Mouse (Mus musculus) MEL (cell line): Measurements from ENCODE around the gene Zbtb43. TPM values are rescaled to one million over a fixed set of nuclear protein-coding genes. Genes with fewer than 3 reads are reported as not detected.

Experiments
- DNase-seq: peaks from one replicate; pipeline ENCODE4 v3.0.0; 2011; ENCODE audit warnings: low read depth, low spot score
- H3K27ac ChIP-seq: 2 replicates; pipeline ENCODE4 v1.5.1; 2012; ENCODE audit warnings: low read depth, mild to moderate bottlenecking, control low read depth, low read length, moderate library complexity; ENCODE audit not compliant: control insufficient read depth
- H3K27me3 ChIP-seq, 2 experiments: fragments of 150-350 bp in 1 of 2; sonication (generic) in 1 of 2; 2 replicates each; pipeline ENCODE4 v1.6.1; 2012; ENCODE audit warnings: low read length in 2 of 2, mild to moderate bottlenecking in 2 of 2, improper control_type of control experiment in 1 of 2, moderate library complexity in 1 of 2; ENCODE audit not compliant: insufficient read depth in 2 of 2, control insufficient read depth in 1 of 2
- H3K36me3 ChIP-seq, 2 experiments: 2 replicates each; pipeline ENCODE4 v1.6.1; 2012 to 2014; ENCODE audit warnings: low read length in 2 of 2, improper control_type of control experiment in 1 of 2, inconsistent platforms in 1 of 2, mild to moderate bottlenecking in 1 of 2; ENCODE audit not compliant: insufficient read depth in 2 of 2, control insufficient read depth in 1 of 2
- H3K4me1 ChIP-seq, 2 experiments: fragments of 150-350 bp in 1 of 2; sonication (generic) in 1 of 2; 2 replicates each; pipeline ENCODE4 v1.6.1; 2012; ENCODE audit warnings: low read length in 2 of 2, improper control_type of control experiment in 1 of 2, mild to moderate bottlenecking in 1 of 2; ENCODE audit not compliant: insufficient read depth in 2 of 2, control insufficient read depth in 1 of 2
- H3K4me3 ChIP-seq, 2 experiments: fragments of 150-350 bp in 1 of 2; sonication (generic) in 1 of 2; 2 replicates each; pipeline ENCODE4 v1.5.1; 2012; ENCODE audit warnings: low read depth in 2 of 2, low read length in 2 of 2, mild to moderate bottlenecking in 2 of 2, moderate library complexity in 2 of 2, control low read depth in 1 of 2, improper control_type of control experiment in 1 of 2; ENCODE audit not compliant: control insufficient read depth in 1 of 2, insufficient read depth in 1 of 2
- H3K79me2 ChIP-seq: 2 replicates; pipeline ENCODE4 v1.6.1; 2012; ENCODE audit warnings: mild to moderate bottlenecking, low read length, moderate library complexity; ENCODE audit not compliant: control insufficient read depth, poor library complexity, insufficient read depth
- H3K9ac ChIP-seq: 2 replicates; pipeline ENCODE4 v1.6.1; 2012; ENCODE audit warnings: low read depth, mild to moderate bottlenecking, control low read depth, low read length, moderate library complexity; ENCODE audit not compliant: control insufficient read depth, poor library complexity, severe bottlenecking
- H3K9me3 ChIP-seq: fragments of 150-350 bp; sonication (generic); replicated peaks from 2 replicates; pipeline ENCODE4 v1.6.1; 2012; ENCODE audit warnings: mild to moderate bottlenecking, low read length, improper control_type of control experiment, moderate library complexity; ENCODE audit not compliant: insufficient read depth
- BHLHE40 ChIP-seq: IDR thresholded peaks from 2 replicates; pipeline ENCODE4 v1.6.1; 2012; ENCODE audit warnings: low read depth, mild to moderate bottlenecking, inconsistent platforms, low read length, improper control_type of control experiment, borderline replicate concordance
- CTCF ChIP-seq, 3 experiments: IDR thresholded peaks in 2 of 3; conservative IDR thresholded peaks in 1 of 3; 2 replicates each; pipeline ENCODE4 v1.5.1; 2011 to 2012; ENCODE audit warnings: low read length in 3 of 3, low read depth in 2 of 3, mild to moderate bottlenecking in 2 of 3, improper control_type of control experiment in 1 of 3, inconsistent platforms in 1 of 3, mixed read lengths in 1 of 3, moderate library complexity in 1 of 3; ENCODE audit not compliant: control insufficient read depth in 1 of 3, insufficient read depth in 1 of 3, poor library complexity in 1 of 3, severe bottlenecking in 1 of 3
- ELF1 ChIP-seq: IDR thresholded peaks from 2 replicates; pipeline ENCODE4 v1.6.1; 2014; ENCODE audit warnings: low read depth, mild to moderate bottlenecking, inconsistent platforms, low read length, improper control_type of control experiment, moderate library complexity
- MEF2A ChIP-seq: IDR thresholded peaks from 2 replicates; pipeline ENCODE4 v1.6.1; 2014; ENCODE audit warnings: low read depth, mild to moderate bottlenecking, inconsistent platforms, low read length, improper control_type of control experiment; ENCODE audit not compliant: poor library complexity, insufficient replicate concordance, severe bottlenecking; ENCODE audit errors: extremely low read depth
- POLR2AphosphoS5 ChIP-seq: IDR thresholded peaks from 2 replicates; pipeline ENCODE4 v1.6.1; 2012; ENCODE audit warnings: low read depth, borderline replicate concordance, mild to moderate bottlenecking, inconsistent platforms, low read length, moderate library complexity, mixed read lengths
- RAD21 ChIP-seq: IDR thresholded peaks from 2 replicates; pipeline ENCODE4 v1.6.1; 2011; ENCODE audit warnings: mild to moderate bottlenecking, low read depth, low read length, improper control_type of control experiment
- SIN3A ChIP-seq: IDR thresholded peaks from 2 replicates; pipeline ENCODE4 v1.6.1; 2012; ENCODE audit warnings: low read length, improper control_type of control experiment, inconsistent platforms
- SMC3 ChIP-seq: IDR thresholded peaks from 2 replicates; pipeline ENCODE4 v1.6.1; 2011; ENCODE audit warnings: low read depth, low read length, improper control_type of control experiment
- TAL1 ChIP-seq: IDR thresholded peaks from 2 replicates; pipeline ENCODE4 v1.6.1; 2012; ENCODE audit warnings: mild to moderate bottlenecking, inconsistent platforms, low read length, moderate library complexity, mixed read lengths
- TBP ChIP-seq: IDR thresholded peaks from 2 replicates; pipeline ENCODE4 v1.8.0; 2011; ENCODE audit warnings: low read depth, low read length, improper control_type of control experiment
- ZC3H11A ChIP-seq: IDR thresholded peaks from 2 replicates; pipeline ENCODE4 v1.6.1; 2012; ENCODE audit warnings: low read depth, mild to moderate bottlenecking, inconsistent platforms, low read length, improper control_type of control experiment
- ZKSCAN1 ChIP-seq: IDR thresholded peaks from 2 replicates; pipeline ENCODE4 v1.6.1; 2012; ENCODE audit warnings: low read depth, mild to moderate bottlenecking, inconsistent platforms, low read length, improper control_type of control experiment, moderate library complexity
- ZNF384 ChIP-seq: IDR thresholded peaks from 2 replicates; pipeline ENCODE4 v1.6.1; 2012; ENCODE audit warnings: low read depth, mild to moderate bottlenecking, inconsistent platforms, low read length, improper control_type of control experiment
- polyA plus RNA-seq, 2 experiments: library from polyadenylated mRNA; stranded (reverse) in 1 of 2; unstranded in 1 of 2; fragments of >175 nt in 1 of 2; fragments of >200 nt in 1 of 2; gene quantifications; 2 replicates each; pipeline versions ENCODE4 v1.2.1 to v1.2.4; 2012; ENCODE audit warnings: low replicate concordance in 2 of 2, low read depth in 1 of 2; ENCODE audit not compliant: insufficient read length in 2 of 2, insufficient read depth in 1 of 2, missing spikeins in 1 of 2
- total RNA-seq: library from RNA; depleted of rRNA; stranded (reverse); fragments of 300-350 nt; gene quantifications from 2 replicates; pipeline ENCODE4 v1.2.3, GENCODE M21; 2012

The Zbtb43 gene
- total and polyA plus RNA-seq, 3 experiments, result 15.5 to 17.7 TPM; not detected in 1

- H3K9ac ChIP-seq, result peak overlapping the region; percentile 47; the same call in 1 of the 2 replicates
- no peak for TF ChIP-seq TAL1
- peak; percentile 62 for TF ChIP-seq RAD21
- peak; percentile 34; the same call in 1 of the 2 replicates for TF ChIP-seq ZC3H11A
- TF ChIP-seq MEF2A, result no peak
- peak; percentile 57 for TF ChIP-seq SMC3
- TF ChIP-seq POLR2AphosphoS5, result no peak
- peak; percentile 36; the same call in 1 of the 2 replicates for TF ChIP-seq SIN3A
- TF ChIP-seq ZNF384, result no peak
- no peak for TF ChIP-seq ELF1
- TF ChIP-seq CTCF (IDR thresholded peaks at IDR 0.05 in 2 of 3, conservative IDR thresholded peaks at IDR 0.05 in 1 of 3; ENCODE audit: control insufficient read depth in 1 of 3, insufficient read depth in 1 of 3, low read depth in 2 of 3, low read length in 3 of 3, poor library complexity in 1 of 3, severe bottlenecking in 1 of 3), result peak; percentile 65 to 81 (median 79)
- no peak for TF ChIP-seq ZKSCAN1
- no peak for TF ChIP-seq TBP
- TF ChIP-seq, all 39 proteins: peak for 5
- Histone ChIP-seq H3K79me2 (no peaks in the 10 kb centered on the region), H3K36me3 (peaks cover 0 to 26% of the 10 kb centered on the region in 2 experiments; a peak in 2 of 4 replicates), H3K4me3 (no peak overlapping the region; a peak in 1 of 4 replicates), H3K27me3 (no peaks in the 10 kb centered on the region), H3K27ac (peak overlapping the region; percentile 43), H3K4me1 (peaks cover 15 to 30% of the 10 kb centered on the region in 2 experiments), H3K9me3 (no peaks in the 10 kb centered on the region)
- DNase-seq, result peak; percentile 79
These were observed 66.1 kb downstream of the Zbtb43 start for GRCm38 (mm10) chr2:33402236-33402635.

DNA sequence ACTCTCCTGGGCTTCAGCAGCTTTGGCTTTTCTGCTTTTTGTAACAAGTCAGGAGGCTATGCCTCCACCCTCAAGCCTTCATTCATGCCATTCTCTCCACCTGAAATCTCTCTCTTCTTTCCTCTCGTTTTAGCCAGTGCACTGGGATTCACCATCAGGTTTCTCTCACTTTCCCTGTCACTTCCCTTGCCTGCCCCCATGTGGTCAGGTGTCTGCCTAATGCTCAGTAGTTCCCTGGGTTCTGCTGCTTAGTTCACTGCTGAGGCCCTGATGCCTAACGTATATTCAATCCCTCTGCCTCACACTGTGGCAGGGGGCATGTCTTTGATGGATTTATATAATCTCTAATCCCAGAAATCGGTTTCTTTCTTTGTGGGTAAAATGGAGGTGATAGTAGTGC lies 67.1 kb downstream of the Zbtb43 start:
- DNase-seq, result peak; percentile 23
- Histone ChIP-seq H3K27ac (no peak overlapping the region), H3K9ac (no peak overlapping the region), H3K36me3 (peaks cover 0 to 26% of the 10 kb centered on the region in 2 experiments; a peak in 2 of 4 replicates), H3K27me3 (no peaks in the 10 kb centered on the region), H3K79me2 (no peaks in the 10 kb centered on the region), H3K4me1 (peaks cover 15 to 30% of the 10 kb centered on the region in 2 experiments), H3K9me3 (no peaks in the 10 kb centered on the region), H3K4me3 (no peak overlapping the region)
- peak in 2 of 3 experiments; percentile 31 to 42; a peak in 3 of 6 replicates for TF ChIP-seq CTCF (IDR thresholded peaks at IDR 0.05 in 2 of 3, conservative IDR thresholded peaks at IDR 0.05 in 1 of 3; ENCODE audit: control insufficient read depth in 1 of 3, insufficient read depth in 1 of 3, low read depth in 2 of 3, low read length in 3 of 3, poor library complexity in 1 of 3, severe bottlenecking in 1 of 3)
- peak; percentile 17 for TF ChIP-seq RAD21
- TF ChIP-seq SMC3, result peak; percentile 6; the same call in 1 of the 2 replicates
- no peak for TF ChIP-seq BHLHE40
